Mouse (Mus musculus) liver, adult 2 months (tissue): ENCODE results near the gene Mrpl19.

Experiments
- CTCF ChIP-seq: fragments of 200-500 bp; IDR thresholded peaks from 2 replicates; pipeline ENCODE4 v1.5.1; 2011; ENCODE audit warnings: low read depth, low read length, control low read depth
- POLR2A ChIP-seq: fragments of 200-500 bp; IDR thresholded peaks from 2 replicates; pipeline ENCODE4 v1.6.1; 2011; ENCODE audit warnings: low read length, control low read depth; ENCODE audit not compliant: insufficient read depth; ENCODE audit errors: extremely low read depth

GRCm38 (mm10) chr6:82012392-82012791 is 46.6 kb upstream of the Mrpl19 start:
- no peak for TF ChIP-seq CTCF
- TF ChIP-seq POLR2A, result no peak
